Mouse (Mus musculus): Measurements from ENCODE around the gene Dnah17. TPM values are rescaled to one million over a fixed set of nuclear protein-coding genes. Genes with fewer than 3 reads are reported as not detected.

Dnah17 gene
- polyA plus RNA-seq, 1 experiment from 2014 or later, result 0.23 TPM

GRCm38 (mm10) chr11:118160763-118161162, 30.3 kb upstream of the Dnah17 start:
- H3K27me3 ChIP-seq, result no peaks in the 10 kb centered on the region
- no peak overlapping the region for H3K4me2 ChIP-seq (replicated peaks)
- WGBS, result 81% methylated on average over 2 of the region's 2 CpGs
- H3K36me3 ChIP-seq, result peaks cover 26% of the 10 kb centered on the region
- no peak overlapping the region for H3K27ac ChIP-seq
- H3K9me3 ChIP-seq, result no peaks in the 10 kb centered on the region
- peaks cover 12% of the 10 kb centered on the region; the same call in 1 of the 2 replicates for H3K4me1 ChIP-seq
- H3K9ac ChIP-seq, result no peak overlapping the region
- ATAC-seq (ENCODE audit: insufficient number of reproducible peaks, insufficient read depth, low FRiP score, low TSS enrichment), result no peak
- H3K4me3 ChIP-seq, result no peak overlapping the region

- Histone ChIP-seq H3K27me3 (no peaks in the 10 kb centered on the region), H3K4me2 (replicated peaks) (no peak overlapping the region), H3K4me3 (no peak overlapping the region), H3K9ac (no peak overlapping the region), H3K27ac (no peak overlapping the region), H3K9me3 (no peaks in the 10 kb centered on the region), H3K36me3 (peaks cover 8% of the 10 kb centered on the region), H3K4me1 (0 out of 2 replicates have a peak, but pooled peaks cover 10% of the 10 kb centered on the region)
- WGBS, result 75% methylated on average over 4 of the region's 4 CpGs
- ATAC-seq (ENCODE audit: insufficient number of reproducible peaks, insufficient read depth, low FRiP score, low TSS enrichment), result no peak
Observed at GRCm38 (mm10) chr11:118158753-118159152, 28.3 kb upstream of the Dnah17 start.

- Histone ChIP-seq H3K4me1 (0 out of 2 replicates have a peak, but pooled peaks cover 11% of the 10 kb centered on the region), H3K9ac (no peak overlapping the region), H3K9me3 (no peaks in the 10 kb centered on the region), H3K27ac (peak overlapping the region; percentile 57; the same call in 1 of the 2 replicates), H3K4me3 (no peak overlapping the region), H3K36me3 (no peaks in the 10 kb centered on the region), H3K4me2 (replicated peaks) (no peak overlapping the region), H3K27me3 (no peaks in the 10 kb centered on the region)
- no peak for ATAC-seq (ENCODE audit: insufficient number of reproducible peaks, insufficient read depth, low FRiP score, low TSS enrichment)
- 64% methylated on average over 8 of the region's 8 CpGs for WGBS
Observed at GRCm38 (mm10) chr11:118156480-118157060, 26.1 kb upstream of the Dnah17 start.

- Histone ChIP-seq H3K27me3 (no peaks in the 10 kb centered on the region), H3K4me2 (replicated peaks) (no peak overlapping the region), H3K9me3 (no peaks in the 10 kb centered on the region), H3K9ac (no peak overlapping the region), H3K4me3 (no peak overlapping the region), H3K4me1 (0 out of 2 replicates have a peak, but pooled peaks cover 3% of the 10 kb centered on the region), H3K36me3 (no peaks in the 10 kb centered on the region), H3K27ac (no peak overlapping the region)
- ATAC-seq (ENCODE audit: insufficient number of reproducible peaks, insufficient read depth, low FRiP score, low TSS enrichment), result no peak
- 84% methylated on average over 4 of the region's 4 CpGs for WGBS
Observed at GRCm38 (mm10) chr11:118152964-118153363, 22.5 kb upstream of the Dnah17 start.

GRCm38 (mm10) chr11:118151423-118152180, 21.2 kb upstream of the Dnah17 start:
- no peak for ATAC-seq (ENCODE audit: insufficient number of reproducible peaks, insufficient read depth, low FRiP score, low TSS enrichment)
- 90% methylated on average over 5 of the region's 5 CpGs for WGBS
- Histone ChIP-seq H3K9me3 (no peaks in the 10 kb centered on the region; the same call in 1 of the 2 replicates), H3K27ac (no peak overlapping the region), H3K36me3 (no peaks in the 10 kb centered on the region), H3K4me1 (0 out of 2 replicates have a peak, but pooled peaks cover 3% of the 10 kb centered on the region), H3K9ac (no peak overlapping the region), H3K4me2 (replicated peaks) (no peak overlapping the region), H3K4me3 (no peak overlapping the region), H3K27me3 (no peaks in the 10 kb centered on the region)

GRCm38 (mm10) chr11:118150115-118150701, 19.8 kb upstream of the Dnah17 start:
- no peaks in the 10 kb centered on the region for H3K27me3 ChIP-seq
- H3K4me3 ChIP-seq, result no peak overlapping the region
- H3K4me1 ChIP-seq, result 0 out of 2 replicates have a peak, but pooled peaks cover 3% of the 10 kb centered on the region
- H3K4me2 ChIP-seq (replicated peaks), result no peak overlapping the region
- H3K27ac ChIP-seq, result no peak overlapping the region
- H3K36me3 ChIP-seq, result no peaks in the 10 kb centered on the region
- no peaks in the 10 kb centered on the region; the same call in 1 of the 2 replicates for H3K9me3 ChIP-seq
- no peak for ATAC-seq (ENCODE audit: insufficient number of reproducible peaks, insufficient read depth, low FRiP score, low TSS enrichment)
- no peak overlapping the region for H3K9ac ChIP-seq
- 64% methylated on average over 9 of the region's 9 CpGs for WGBS

- H3K4me1 ChIP-seq, result no peaks in the 10 kb centered on the region
- H3K27me3 ChIP-seq, result no peaks in the 10 kb centered on the region
- WGBS, result 68% methylated on average over 9 of the region's 9 CpGs
- no peak for ATAC-seq (ENCODE audit: insufficient number of reproducible peaks, insufficient read depth, low FRiP score, low TSS enrichment)
- no peak overlapping the region for H3K4me3 ChIP-seq
- no peak overlapping the region for H3K4me2 ChIP-seq (replicated peaks)
- H3K9ac ChIP-seq, result no peak overlapping the region
- no peak overlapping the region for H3K27ac ChIP-seq
- H3K36me3 ChIP-seq, result no peaks in the 10 kb centered on the region
- no peaks in the 10 kb centered on the region; the same call in 1 of the 2 replicates for H3K9me3 ChIP-seq
Observed at GRCm38 (mm10) chr11:118147877-118148637, 17.6 kb upstream of the Dnah17 start.

GRCm38 (mm10) chr11:118146446-118146845, 16.0 kb upstream of the Dnah17 start:
- no peak overlapping the region for H3K9ac ChIP-seq
- no peak for ATAC-seq (ENCODE audit: insufficient number of reproducible peaks, insufficient read depth, low FRiP score, low TSS enrichment)
- H3K27ac ChIP-seq, result 0 out of 2 replicates have a peak overlapping the region, but pooled peaks have one; percentile 31
- no peak overlapping the region for H3K4me2 ChIP-seq (replicated peaks)
- no peaks in the 10 kb centered on the region; the same call in 1 of the 2 replicates for H3K9me3 ChIP-seq
- no peaks in the 10 kb centered on the region for H3K27me3 ChIP-seq
- 0 out of 2 replicates have a peak, but pooled peaks cover 5% of the 10 kb centered on the region for H3K4me1 ChIP-seq
- WGBS, result 90% methylated on average over 10 of the region's 10 CpGs
- no peaks in the 10 kb centered on the region for H3K36me3 ChIP-seq
- no peak overlapping the region for H3K4me3 ChIP-seq

- Histone ChIP-seq H3K4me2 (replicated peaks) (no peak overlapping the region), H3K4me1 (0 out of 2 replicates have a peak, but pooled peaks cover 5% of the 10 kb centered on the region), H3K9me3 (no peaks in the 10 kb centered on the region; the same call in 1 of the 2 replicates), H3K27ac (0 out of 2 replicates have a peak overlapping the region, but pooled peaks have one; percentile 31), H3K27me3 (no peaks in the 10 kb centered on the region), H3K36me3 (no peaks in the 10 kb centered on the region), H3K9ac (no peak overlapping the region), H3K4me3 (no peak overlapping the region)
- whole genome bisulfite sequencing, result 72% methylated on average over 16 of the region's 16 CpGs
- ATAC-seq (ENCODE audit: insufficient number of reproducible peaks, insufficient read depth, low FRiP score, low TSS enrichment), result no peak
Observed at GRCm38 (mm10) chr11:118145771-118146351, 15.4 kb upstream of the Dnah17 start.

GRCm38 (mm10) chr11:118145092-118145491, 14.7 kb upstream of the Dnah17 start:
- 94% methylated on average over 4 of the region's 4 CpGs for WGBS
- H3K27ac ChIP-seq, result no peak overlapping the region
- H3K9ac ChIP-seq, result no peak overlapping the region
- no peak for ATAC-seq (ENCODE audit: insufficient number of reproducible peaks, insufficient read depth, low FRiP score, low TSS enrichment)
- no peak overlapping the region for H3K4me2 ChIP-seq (replicated peaks)
- no peaks in the 10 kb centered on the region for H3K27me3 ChIP-seq
- H3K9me3 ChIP-seq, result no peaks in the 10 kb centered on the region; the same call in 1 of the 2 replicates
- H3K36me3 ChIP-seq, result no peaks in the 10 kb centered on the region
- 0 out of 2 replicates have a peak, but pooled peaks cover 5% of the 10 kb centered on the region for H3K4me1 ChIP-seq
- no peak overlapping the region for H3K4me3 ChIP-seq

- Histone ChIP-seq H3K9ac (no peak overlapping the region), H3K9me3 (no peaks in the 10 kb centered on the region; the same call in 1 of the 2 replicates), H3K27ac (no peak overlapping the region), H3K4me1 (0 out of 2 replicates have a peak, but pooled peaks cover 5% of the 10 kb centered on the region), H3K4me2 (replicated peaks) (no peak overlapping the region), H3K4me3 (no peak overlapping the region), H3K36me3 (no peaks in the 10 kb centered on the region), H3K27me3 (no peaks in the 10 kb centered on the region)
- 93% methylated on average over 4 of the region's 4 CpGs for WGBS
- ATAC-seq (ENCODE audit: insufficient number of reproducible peaks, insufficient read depth, low FRiP score, low TSS enrichment), result no peak
Observed at GRCm38 (mm10) chr11:118143731-118144130, 13.3 kb upstream of the Dnah17 start.
